Mouse (Mus musculus): ENCODE measurements at regions not wholly inside any gene's neighbourhood (a gene's known extent, or its start where the extent isn't known, plus 50 kb on each side); places are given as distances from the start of the nearest gene placed in this dataset.

- Histone ChIP-seq H3K79me2 (ENCODE audit: control insufficient read depth, insufficient read depth, low read length, poor library complexity) (no peaks in the 10 kb centered on the region), H3K9ac (ENCODE audit: control insufficient read depth, low read depth, low read length, poor library complexity, severe bottlenecking) (no peak overlapping the region), H3K9me3 (replicated peaks; ENCODE audit: insufficient read depth, low read length) (no peaks in the 10 kb centered on the region), H3K27ac (ENCODE audit: control insufficient read depth, low read depth, low read length) (no peak overlapping the region), H3K4me1 (ENCODE audit: control insufficient read depth in 1 of 2, insufficient read depth in 2 of 2, low read length in 2 of 2) (no peaks in the 10 kb centered on the region), H3K4me3 (ENCODE audit: control insufficient read depth in 1 of 2, insufficient read depth in 1 of 2, low read depth in 2 of 2, low read length in 2 of 2) (no peak overlapping the region), H3K27me3 (ENCODE audit: control insufficient read depth in 1 of 2, insufficient read depth in 2 of 2, low read length in 2 of 2) (no peaks in the 10 kb centered on the region), H3K36me3 (ENCODE audit: control insufficient read depth in 1 of 2, insufficient read depth in 2 of 2, low read length in 2 of 2) (no peaks in the 10 kb centered on the region)
- no peak for DNase-seq (ENCODE audit: low read depth, low spot score)
- no peak for TF ChIP-seq SIN3A (IDR thresholded peaks at IDR 0.05; ENCODE audit: low read length)
- no peak for TF ChIP-seq JUND (IDR thresholded peaks at IDR 0.05; ENCODE audit: low read depth, low read length)
- no peak for TF ChIP-seq ZC3H11A (IDR thresholded peaks at IDR 0.05; ENCODE audit: low read depth, low read length)
- no peak for TF ChIP-seq TCF12 (IDR thresholded peaks at IDR 0.05; ENCODE audit: low read depth, low read length)
These were observed 124.0 kb upstream of the Ncam1 start for GRCm38 (mm10) chr9:49922770-49923169.

- H3K4me3 ChIP-seq (ENCODE audit: control insufficient read depth in 1 of 2, insufficient read depth in 1 of 2, low read depth in 2 of 2, low read length in 2 of 2): no peak overlapping the region
- no peak for DNase-seq (ENCODE audit: low read depth, low spot score)
- no peaks in the 10 kb centered on the region for H3K79me2 ChIP-seq (ENCODE audit: control insufficient read depth, insufficient read depth, low read length, poor library complexity)
- H3K9ac ChIP-seq (ENCODE audit: control insufficient read depth, low read depth, low read length, poor library complexity, severe bottlenecking): no peak overlapping the region
- no peaks in the 10 kb centered on the region for H3K4me1 ChIP-seq (ENCODE audit: control insufficient read depth in 1 of 2, insufficient read depth in 2 of 2, low read length in 2 of 2)
- no peaks in the 10 kb centered on the region for H3K27me3 ChIP-seq (ENCODE audit: control insufficient read depth in 1 of 2, insufficient read depth in 2 of 2, low read length in 2 of 2)
- no peaks in the 10 kb centered on the region for H3K36me3 ChIP-seq (ENCODE audit: control insufficient read depth in 1 of 2, insufficient read depth in 2 of 2, low read length in 2 of 2)
- H3K27ac ChIP-seq (ENCODE audit: control insufficient read depth, low read depth, low read length): no peak overlapping the region
- no peaks in the 10 kb centered on the region for H3K9me3 ChIP-seq (replicated peaks; ENCODE audit: insufficient read depth, low read length)
- TF ChIP-seq POLR2A (IDR thresholded peaks at IDR 0.05; ENCODE audit: control insufficient read depth in 1 of 2, insufficient read depth in 1 of 2, low read depth in 1 of 2, low read length in 2 of 2, poor library complexity in 1 of 2) (no peak), TCF12 (IDR thresholded peaks at IDR 0.05; ENCODE audit: low read depth, low read length) (no peak), MXI1 (IDR thresholded peaks at IDR 0.05; ENCODE audit: low read depth, low read length) (no peak), POLR2AphosphoS5 (IDR thresholded peaks at IDR 0.05; ENCODE audit: borderline replicate concordance, low read depth, low read length) (no peak)
These were observed 123.4 kb upstream of the Ncam1 start for GRCm38 (mm10) chr9:49922162-49922561.

DNA sequence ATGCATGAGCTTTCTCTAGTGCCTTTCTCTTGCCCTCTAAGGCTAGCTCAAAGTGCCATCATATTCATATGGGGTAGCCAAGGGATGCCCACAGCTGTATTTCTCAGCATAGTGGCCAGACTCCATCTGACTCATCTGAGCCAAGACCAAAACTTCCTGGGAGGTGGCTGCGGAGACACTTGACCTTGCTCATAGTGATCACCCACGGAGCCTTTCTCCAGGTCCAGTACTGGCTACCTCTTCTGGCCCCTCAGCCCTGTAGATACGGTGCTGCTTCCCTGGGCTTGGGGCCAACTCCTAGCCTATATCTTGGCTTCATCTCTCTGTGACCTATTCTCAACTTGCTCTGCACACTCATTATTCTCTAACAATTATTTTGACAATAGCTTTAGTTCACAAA is 122.6 kb upstream of the Ncam1 start:
- no peaks in the 10 kb centered on the region for H3K27me3 ChIP-seq (ENCODE audit: control insufficient read depth in 1 of 2, insufficient read depth in 2 of 2, low read length in 2 of 2)
- no peak overlapping the region for H3K9ac ChIP-seq (ENCODE audit: control insufficient read depth, low read depth, low read length, poor library complexity, severe bottlenecking)
- TF ChIP-seq NELFE (IDR thresholded peaks at IDR 0.05; ENCODE audit: low read depth, low read length) (no peak), SIN3A (IDR thresholded peaks at IDR 0.05; ENCODE audit: low read length) (no peak), MYC (IDR thresholded peaks at IDR 0.05; ENCODE audit: low read depth, low read length) (no peak), E2F4 (IDR thresholded peaks at IDR 0.05; ENCODE audit: borderline replicate concordance, low read depth, low read length) (no peak), TAL1 (IDR thresholded peaks at IDR 0.05; ENCODE audit: low read length) (no peak), CHD2 (IDR thresholded peaks at IDR 0.05; ENCODE audit: low read length) (no peak), MAFK (IDR thresholded peaks at IDR 0.05; ENCODE audit: borderline replicate concordance, low read depth, low read length) (no peak), USF1 (IDR thresholded peaks at IDR 0.05; ENCODE audit: low read depth, low read length) (no peak), GATA1 (IDR thresholded peaks at IDR 0.05; ENCODE audit: low read depth, low read length) (no peak), SMC3 (IDR thresholded peaks at IDR 0.05; ENCODE audit: low read depth, low read length) (no peak), RAD21 (IDR thresholded peaks at IDR 0.05; ENCODE audit: low read depth, low read length) (no peak), MEF2A (IDR thresholded peaks at IDR 0.05; ENCODE audit: extremely low read depth, insufficient replicate concordance, low read depth, low read length, poor library complexity, severe bottlenecking) (no peak)
- no peaks in the 10 kb centered on the region for H3K79me2 ChIP-seq (ENCODE audit: control insufficient read depth, insufficient read depth, low read length, poor library complexity)
- no peaks in the 10 kb centered on the region for H3K4me1 ChIP-seq (ENCODE audit: control insufficient read depth in 1 of 2, insufficient read depth in 2 of 2, low read length in 2 of 2)
- H3K9me3 ChIP-seq (replicated peaks; ENCODE audit: insufficient read depth, low read length): no peaks in the 10 kb centered on the region
- no peaks in the 10 kb centered on the region for H3K36me3 ChIP-seq (ENCODE audit: control insufficient read depth in 1 of 2, insufficient read depth in 2 of 2, low read length in 2 of 2)
- H3K27ac ChIP-seq (ENCODE audit: control insufficient read depth, low read depth, low read length): no peak overlapping the region
- no peak for DNase-seq (ENCODE audit: low read depth, low spot score)
- H3K4me3 ChIP-seq (ENCODE audit: control insufficient read depth in 1 of 2, insufficient read depth in 1 of 2, low read depth in 2 of 2, low read length in 2 of 2): no peak overlapping the region

Data from MEL (cell line).